Mouse (Mus musculus): ENCODE data around the gene Fxyd2.

- TF ChIP-seq POLR2A (IDR thresholded peaks at IDR 0.05; ENCODE audit: borderline replicate concordance, control insufficient read depth, low read depth, low read length) (no peak), CTCF (IDR thresholded peaks at IDR 0.05; ENCODE audit: control insufficient read depth, insufficient read depth, low read length) (no peak)
Measured at GRCm38 (mm10) chr9:45410614-45411013, 11.1 kb downstream of the Fxyd2 start.

Measured in bone marrow, adult 2 months (tissue).